Mouse (Mus musculus): ENCODE results near the gene Banf2.

The Banf2 gene

GRCm38 (mm10) chr2:144101463-144101961 is 68.7 kb downstream of the Banf2 start:
- no peak for DNase-seq (ENCODE audit: low spot score in 2 of 2)

- DNase-seq (ENCODE audit: low spot score in 2 of 2) = no peak
Observed at GRCm38 (mm10) chr2:144107374-144107773, 74.5 kb downstream of the Banf2 start.

- DNase-seq (ENCODE audit: low spot score in 2 of 2) = no peak
Observed at GRCm38 (mm10) chr2:144107810-144108209, 75.0 kb downstream of the Banf2 start.

- DNase-seq (ENCODE audit: low spot score in 2 of 2) = no peak
Observed at GRCm38 (mm10) chr2:144108376-144108775, 75.5 kb downstream of the Banf2 start.

GRCm38 (mm10) chr2:144111966-144112365 is 79.1 kb downstream of the Banf2 start:
- DNase-seq (ENCODE audit: low spot score in 2 of 2) = no peak

- no peak for DNase-seq (ENCODE audit: low spot score in 2 of 2)
Observed at GRCm38 (mm10) chr2:144112666-144113065, 79.8 kb downstream of the Banf2 start.

GRCm38 (mm10) chr2:144118061-144118460 is 85.2 kb downstream of the Banf2 start:
- DNase-seq (ENCODE audit: low spot score in 2 of 2) = no peak

- DNase-seq (ENCODE audit: low spot score in 2 of 2) = peak; percentile 62 to 72
Observed at GRCm38 (mm10) chr2:144120186-144120823, 87.4 kb downstream of the Banf2 start.

- DNase-seq (ENCODE audit: low spot score in 2 of 2) = no peak
Observed at GRCm38 (mm10) chr2:144122068-144122467, 89.2 kb downstream of the Banf2 start.
